Mouse (Mus musculus): Measurements from ENCODE around the gene Cdh13.

- no peak for TF ChIP-seq POLR2A (IDR thresholded peaks at IDR 0.05; ENCODE audit: borderline replicate concordance, control insufficient read depth, low read depth, low read length)
- TF ChIP-seq CTCF (IDR thresholded peaks at IDR 0.05; ENCODE audit: control insufficient read depth, insufficient read depth, low read length), result no peak
Observed at GRCm38 (mm10) chr8:119258642-119259041, 975.1 kb downstream of the Cdh13 start.

Data from bone marrow, adult 2 months (tissue).